Mouse (Mus musculus) liver, embryonic 14.5 days (tissue): Measurements from ENCODE around the gene Vta1.

Experiments used
- CTCF ChIP-seq: IDR thresholded peaks from 2 replicates; pipeline ENCODE4 v1.5.1; 2016; ENCODE audit warnings: antibody characterized with exemption, low read depth, control low read depth
- EP300 ChIP-seq: IDR thresholded peaks from 2 replicates; pipeline ENCODE4 v1.6.1; 2016; ENCODE audit warnings: antibody characterized with exemption, low read depth

GRCm38 (mm10) chr10:14666147-14666546 lies 39.2 kb downstream of the Vta1 start:
- no peak for TF ChIP-seq CTCF
- TF ChIP-seq EP300: no peak
